Mouse (Mus musculus) olfactory bulb, adult 2 months (tissue): Measurements from ENCODE around the gene 1300017J02Rik.

Experiments
- CTCF ChIP-seq: fragments of 200-500 bp; IDR thresholded peaks from 2 replicates; pipeline ENCODE4 v1.5.1; 2012; ENCODE audit warnings: low read depth, mild to moderate bottlenecking, low read length, moderate library complexity; ENCODE audit not compliant: insufficient read depth
- POLR2A ChIP-seq: fragments of 200-500 bp; IDR thresholded peaks from 2 replicates; pipeline ENCODE4 v1.6.1; 2012; ENCODE audit warnings: mild to moderate bottlenecking, low read depth, low read length, moderate library complexity; ENCODE audit not compliant: insufficient read depth

DNA sequence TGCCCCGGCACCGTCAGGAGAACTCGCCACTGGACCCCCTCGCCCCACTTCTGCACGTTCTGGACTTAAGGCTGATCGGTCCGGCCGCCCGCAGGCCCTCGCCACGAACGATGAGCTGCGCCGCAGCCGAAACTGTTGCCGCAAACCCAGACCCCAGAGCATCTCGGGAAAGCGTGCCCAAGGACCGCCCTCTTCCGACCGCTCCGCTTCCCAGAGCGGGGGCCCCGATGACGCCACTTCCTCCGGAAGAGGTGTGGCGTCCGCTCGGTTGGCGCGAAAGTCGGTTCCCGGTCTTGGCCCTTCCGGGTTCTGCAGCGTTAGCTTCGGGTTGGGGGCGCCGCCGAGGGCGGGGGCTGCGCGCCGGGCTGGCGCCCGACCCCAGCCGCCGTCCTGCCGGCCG lies at the start of gene 1300017J02Rik, which contains the start of gene Topbp1:
- TF ChIP-seq CTCF, result no peak
- TF ChIP-seq POLR2A, result peak; percentile 97
